Mouse (Mus musculus): ENCODE data around the gene Ywhaq.

Ywhaq gene

DNA sequence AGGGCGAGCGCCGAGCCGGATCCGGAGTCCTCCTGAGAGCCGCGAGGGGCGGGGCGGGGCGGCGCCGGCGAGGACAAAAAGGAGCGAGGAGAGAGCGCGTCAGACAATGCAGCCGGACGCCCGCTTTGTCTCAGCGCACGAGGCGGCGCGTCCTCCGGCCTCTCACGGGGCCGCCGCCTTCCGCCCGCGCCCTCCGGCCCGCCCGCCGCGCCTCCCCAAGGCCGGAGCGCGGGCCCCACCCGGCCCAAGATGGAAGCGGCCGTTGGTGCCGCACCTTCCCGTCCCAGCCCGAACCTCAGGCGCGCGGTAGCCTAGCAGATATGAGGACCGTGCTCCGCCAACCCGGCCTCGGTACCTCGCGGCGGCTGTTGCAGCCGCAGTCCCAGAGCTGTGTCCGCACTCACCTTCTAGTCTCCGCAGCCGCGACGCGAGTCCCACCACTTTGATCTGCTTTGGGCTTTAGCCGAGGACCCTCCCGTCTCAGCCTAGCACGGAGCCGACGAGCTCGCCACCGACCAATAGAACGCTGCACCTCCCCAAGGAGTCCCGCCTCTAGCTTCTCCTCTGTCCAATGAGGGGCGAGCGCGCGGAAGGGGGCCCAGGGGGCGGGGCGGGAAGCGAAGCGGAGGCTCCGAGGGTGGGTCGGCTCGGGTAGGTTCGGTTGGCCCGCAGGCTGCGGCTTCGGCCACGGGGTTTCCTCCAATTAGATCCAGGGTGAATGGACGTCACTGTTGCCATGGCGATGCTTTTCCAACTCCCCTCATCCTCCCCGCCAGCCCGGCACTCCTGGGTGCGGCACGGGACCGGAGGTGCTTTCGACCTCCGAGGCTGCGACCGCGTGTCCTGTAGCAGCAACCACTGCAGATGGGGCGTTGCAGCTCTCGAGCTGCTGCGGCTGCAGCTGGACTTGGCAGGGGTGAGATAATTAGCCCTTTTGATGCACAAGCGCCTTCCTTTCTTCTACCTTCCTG lies at the start of gene Ywhaq:
TSS of gene Ywhaq (minus strand) at position 538 of the 971 bp plus-strand sequence.
- ChIA-PET POLR2A (interaction anchor here (0.6 to 11.1 kb wide), 110 partner anchors 8 to 602 kb away, joined by 3 to 183 read pairs (median 5); partner anchors contain the start of genes Adam17 (in 4 of the 4), Iah1 (in 3 of the 4), Itgb1bp1 (in 3 of the 4) and Cpsf3 (in 2 of the 4)), CTCF (interaction anchor here (0.6 to 1.3 kb wide), 10 partner anchors 9 to 113 kb away, joined by 3 to 6 read pairs (median 3); partner anchors contain the start of gene Adam17 (in 1 of the 4))

DNA sequence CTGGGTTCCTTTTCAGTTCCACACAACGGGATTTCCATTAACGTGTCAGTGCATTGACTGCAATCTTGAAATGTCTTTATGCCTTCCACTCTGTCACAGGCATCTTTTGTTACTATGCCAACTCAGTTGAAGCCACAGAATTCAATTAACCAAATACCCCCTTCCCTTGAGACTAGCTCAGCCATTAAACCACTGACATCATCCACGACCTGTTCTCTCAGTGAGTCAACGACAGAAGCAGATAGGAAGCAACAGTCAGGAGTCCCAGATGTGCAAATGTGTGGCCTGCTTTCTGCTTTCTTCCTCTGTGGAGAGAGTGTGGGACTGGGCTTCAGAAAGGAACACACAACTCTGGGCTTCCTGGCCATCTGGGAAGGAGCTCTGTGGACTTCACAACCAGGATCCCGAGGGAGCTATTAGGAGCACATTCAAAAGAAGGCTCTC lies 46.0 kb upstream of the Ywhaq start:
- CTCF ChIA-PET = interaction anchor here in 1 of 4 experiments (0.9 kb wide), 1 partner anchor 18 kb away, joined by 3 read pairs; no protein-coding TSS in a partner anchor
- POLR2A ChIA-PET = interaction anchor here (0.8 to 3.0 kb wide), 14 partner anchors 12 to 147 kb away, joined by 3 to 26 read pairs (median 3); partner anchors contain the start of gene Ywhaq (in 3 of the 4)

DNA sequence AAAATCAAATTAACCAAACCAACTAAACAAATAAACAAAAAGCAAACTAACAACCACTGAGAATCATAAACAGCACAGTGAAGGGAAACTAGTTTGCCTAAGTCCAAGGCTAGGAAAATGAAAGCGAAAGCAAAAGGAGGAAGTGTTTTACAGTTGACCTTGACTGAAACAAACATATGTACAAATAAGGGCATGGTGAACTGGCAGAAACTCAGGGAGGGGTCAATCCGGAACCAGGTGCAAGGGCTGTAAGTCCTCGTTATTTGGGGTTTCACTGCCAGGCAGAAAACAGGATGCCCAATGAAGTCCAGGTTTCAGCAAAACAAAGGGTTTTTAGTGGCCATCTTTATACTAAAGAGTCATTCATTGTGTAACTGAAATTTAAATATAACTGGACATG lies 45.2 kb upstream of the Ywhaq start:
- CTCF ChIA-PET = interaction anchor here in 1 of 4 experiments (0.9 kb wide), 1 partner anchor 17 kb away, joined by 3 read pairs; no protein-coding TSS in a partner anchor
- POLR2A ChIA-PET = interaction anchor here in 3 of 4 experiments (0.6 to 3.0 kb wide), 12 partner anchors 8 to 1846 kb away, joined by 3 to 26 read pairs (median 3); partner anchors contain the start of gene Ywhaq (in 2 of the 3)

DNA sequence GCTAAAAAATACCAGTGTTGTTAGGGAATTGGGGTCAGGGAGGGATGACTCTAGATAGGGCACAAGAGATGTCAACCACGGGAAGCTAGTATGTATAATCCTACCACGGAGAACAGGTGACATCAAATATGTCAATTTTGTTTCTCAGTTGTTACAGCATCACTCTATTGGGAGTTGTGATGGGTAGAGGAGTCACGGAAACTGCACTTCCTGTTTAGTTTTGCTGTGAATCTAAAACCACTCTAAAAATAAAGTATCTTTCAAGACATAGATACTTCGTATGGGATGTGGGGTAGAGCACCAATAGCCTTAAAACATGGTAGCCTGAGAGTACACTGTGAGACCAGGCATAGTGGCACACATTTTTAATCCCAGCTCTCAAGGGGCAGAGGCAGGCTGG lies 42.2 kb upstream of the Ywhaq start:
- POLR2A ChIA-PET = interaction anchor here in 3 of 4 experiments (0.9 to 2.9 kb wide), 6 partner anchors 8 to 42 kb away, joined by 3 to 13 read pairs (median 5); partner anchors contain the start of gene Ywhaq (in 2 of the 3)
- CTCF ChIA-PET = interaction anchor here in 1 of 4 experiments (1.3 kb wide), 1 partner anchor 18 kb away, joined by 3 read pairs; no protein-coding TSS in a partner anchor

DNA sequence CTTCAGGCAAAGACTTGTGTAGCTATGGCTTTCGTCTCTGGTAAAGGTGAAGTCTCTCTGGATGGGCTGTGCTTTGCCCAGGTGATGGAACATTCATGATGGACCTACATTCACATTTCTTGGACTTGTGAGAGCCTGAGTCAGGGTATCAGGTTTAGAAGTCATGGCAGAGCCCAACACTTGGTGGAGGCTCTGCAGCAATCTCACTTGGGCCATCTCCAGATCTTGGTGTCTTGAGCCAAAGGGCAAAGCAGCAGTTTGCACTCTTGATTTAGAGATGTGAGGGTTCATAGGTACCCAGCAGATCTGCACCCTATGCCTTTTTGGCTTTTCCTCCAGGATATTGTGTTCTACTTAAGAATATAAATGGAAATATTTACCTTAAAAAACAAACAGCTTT lies 38.6 kb upstream of the Ywhaq start:
- CTCF ChIA-PET = no interaction called here
- POLR2A ChIA-PET = interaction anchor here in 1 of 4 experiments (0.6 kb wide), 1 partner anchor 17 kb away, joined by 3 read pairs; no protein-coding TSS in a partner anchor

DNA sequence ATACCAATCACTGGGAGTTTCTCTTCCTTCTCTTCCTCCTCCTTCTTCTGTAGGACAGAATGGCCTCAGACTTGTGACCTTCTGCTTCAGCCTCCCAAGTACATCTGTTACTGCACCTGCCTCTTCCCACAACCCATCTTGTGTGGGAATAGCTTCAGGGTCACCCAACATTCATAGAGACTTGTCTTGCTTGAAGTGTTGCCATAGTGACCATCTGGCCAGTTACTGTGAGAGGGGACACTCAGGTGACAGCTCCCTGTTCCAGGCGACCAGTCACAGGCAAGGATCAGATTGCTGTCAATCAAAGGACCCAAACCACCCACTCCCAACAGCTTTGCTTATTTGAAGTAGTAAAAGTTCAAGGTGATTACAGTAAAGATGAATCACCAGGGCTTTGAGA lies 34.3 kb upstream of the Ywhaq start:
- POLR2A ChIA-PET = interaction anchor here (0.6 to 2.6 kb wide), 18 partner anchors 9 to 45 kb away, joined by 3 to 15 read pairs (median 3); partner anchors contain the start of gene Ywhaq (in 3 of the 4)
- CTCF ChIA-PET = interaction anchor here in 1 of 4 experiments (1.2 kb wide), 1 partner anchor 10 kb away, joined by 5 read pairs; no protein-coding TSS in a partner anchor

DNA sequence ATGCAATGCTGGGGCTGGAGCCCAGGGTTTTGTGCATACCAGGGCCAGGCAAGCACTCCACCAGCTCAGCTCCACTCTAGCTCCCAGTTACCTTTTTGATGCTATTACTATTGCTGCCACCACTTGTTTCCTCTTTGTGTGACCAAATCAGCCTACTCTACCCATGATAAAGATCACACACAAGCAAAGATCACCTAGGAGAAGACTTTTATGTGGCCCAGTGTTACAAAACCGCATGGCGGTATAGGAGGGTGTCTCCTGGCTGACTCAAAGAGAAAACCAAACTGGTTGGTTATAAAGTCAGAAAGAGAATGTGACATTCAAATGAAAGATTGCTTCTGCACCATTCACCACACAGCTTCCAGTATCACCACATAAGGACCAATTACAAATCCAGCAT lies 33.9 kb upstream of the Ywhaq start:
- CTCF ChIA-PET = interaction anchor here in 1 of 4 experiments (1.2 kb wide), 1 partner anchor 9 kb away, joined by 5 read pairs; no protein-coding TSS in a partner anchor

DNA sequence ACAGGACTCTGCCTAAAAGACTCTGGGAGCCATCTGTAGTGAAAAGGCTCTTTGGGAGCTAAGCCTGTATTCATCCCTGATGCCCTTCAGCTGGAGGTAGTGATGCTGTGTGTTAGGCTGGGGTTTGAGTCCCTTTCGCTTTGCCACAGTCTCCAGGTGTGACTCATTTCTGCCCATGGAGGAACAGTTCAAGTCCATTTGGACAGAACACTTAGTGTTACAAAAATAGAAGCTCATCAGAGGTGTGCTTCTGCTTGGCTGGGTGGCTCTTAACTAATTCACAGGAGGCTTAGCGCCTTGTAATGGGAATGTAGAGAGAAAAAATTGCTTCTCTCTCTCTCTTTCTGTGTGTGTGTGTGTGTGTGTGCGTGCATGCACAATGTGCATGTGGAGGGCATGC lies 26.3 kb upstream of the Ywhaq start:
- ChIA-PET CTCF (interaction anchor here in 1 of 4 experiments (1.0 kb wide), 1 partner anchor 10 kb away, joined by 3 read pairs; no protein-coding TSS in a partner anchor), POLR2A (interaction anchor here in 3 of 4 experiments (0.8 to 12.2 kb wide), 6 partner anchors 17 to 41 kb away, joined by 3 to 183 read pairs (median 3); partner anchors contain the start of gene Ywhaq (in 3 of the 3))

More for the DNA sequence above, 33.9 kb upstream of the Ywhaq start:
- POLR2A ChIA-PET = interaction anchor here (0.7 to 2.6 kb wide), 15 partner anchors 9 to 44 kb away, joined by 3 to 15 read pairs (median 3); partner anchors contain the start of gene Ywhaq (in 3 of the 4)

DNA sequence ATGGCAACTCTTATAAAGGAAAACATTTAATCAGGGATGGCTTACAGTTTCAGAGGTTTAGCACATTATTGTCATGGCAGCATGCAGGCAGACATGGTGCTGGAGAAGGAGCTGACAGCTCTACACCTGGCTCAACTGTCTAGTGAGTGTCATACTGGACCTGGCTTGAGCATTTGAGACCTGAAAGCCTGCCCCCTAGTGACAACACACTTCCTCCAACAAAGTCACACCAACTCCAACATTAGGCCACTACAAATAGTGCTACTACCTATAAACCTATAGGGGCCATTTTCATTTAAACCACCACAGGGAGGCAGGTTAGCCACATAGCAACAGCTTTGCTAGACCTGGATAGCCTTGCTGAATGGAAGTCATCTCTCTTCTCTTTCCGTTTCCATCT lies 24.4 kb upstream of the Ywhaq start:
- CTCF ChIA-PET = interaction anchor here (0.5 to 1.2 kb wide), 8 partner anchors 9 to 136 kb away, joined by 3 to 5 read pairs (median 3); partner anchors contain the start of gene Ywhaq (in 1 of the 4)
- POLR2A ChIA-PET = interaction anchor here in 3 of 4 experiments (0.6 to 12.2 kb wide), 7 partner anchors 10 to 27 kb away, joined by 3 to 183 read pairs (median 16); partner anchors contain the start of gene Ywhaq (in 3 of the 3)

DNA sequence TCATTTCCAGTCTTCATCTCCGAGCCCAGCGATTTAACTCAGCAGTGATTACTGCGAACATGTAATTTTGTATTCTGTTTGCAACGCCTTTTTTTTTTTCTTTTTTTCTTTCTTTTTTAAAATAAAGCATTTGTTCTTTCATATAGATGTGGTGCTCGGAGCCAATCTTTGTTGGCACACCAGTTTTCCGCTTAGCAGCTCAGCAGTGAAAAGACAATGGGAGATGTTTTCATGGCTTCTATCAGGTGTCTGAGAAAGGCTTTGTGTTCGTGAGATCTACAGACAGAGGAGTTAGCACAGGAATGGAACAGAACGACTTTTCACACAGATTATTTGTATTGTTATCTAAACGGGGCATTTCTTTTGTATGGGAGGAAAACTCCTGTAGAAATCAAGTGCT lies 22.0 kb upstream of the Ywhaq start:
- CTCF ChIA-PET = interaction anchor here in 1 of 4 experiments (1.0 kb wide), 1 partner anchor 13 kb away, joined by 4 read pairs; no protein-coding TSS in a partner anchor

DNA sequence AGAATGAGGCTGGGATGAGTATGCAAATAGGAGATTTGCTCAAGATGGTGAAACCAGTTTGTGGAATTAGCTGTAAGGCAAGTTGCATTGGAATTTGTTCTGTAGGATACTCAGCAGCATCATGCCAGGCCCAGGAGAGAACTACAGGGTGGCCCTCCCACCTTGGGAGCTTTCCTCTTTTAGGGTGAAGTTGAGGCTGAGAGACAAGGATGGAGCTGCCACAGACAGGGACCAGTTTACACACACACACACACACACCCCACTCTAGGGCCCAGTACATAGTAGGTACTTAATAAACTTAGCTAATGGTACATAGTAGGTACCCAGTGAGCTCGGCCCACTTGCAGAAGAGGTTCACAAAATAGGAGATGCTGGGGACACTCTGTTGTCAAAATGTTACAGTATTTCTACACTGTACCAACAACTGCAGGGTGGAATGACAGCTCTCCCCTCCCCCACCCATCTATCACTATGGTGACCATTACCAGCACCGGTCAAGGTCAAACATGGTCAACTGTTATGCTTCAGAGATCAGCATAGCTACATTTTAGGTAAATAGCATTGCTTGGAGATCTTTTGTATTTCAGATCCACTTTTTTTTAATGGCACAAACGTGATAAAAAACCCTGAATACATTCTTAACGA lies 21.4 kb upstream of the Ywhaq start:
- ChIA-PET CTCF (interaction anchor here in 2 of 4 experiments (0.7 to 1.4 kb wide), 4 partner anchors 12 to 71 kb away, joined by 3 to 4 read pairs (median 3); partner anchors contain the start of gene Adam17 (in 1 of the 2)), POLR2A (interaction anchor here (0.5 to 12.2 kb wide), 24 partner anchors 10 to 255 kb away, joined by 3 to 183 read pairs (median 6); partner anchors contain the start of gene Ywhaq (in 3 of the 4))

More for the DNA sequence above, 22.0 kb upstream of the Ywhaq start:
- POLR2A ChIA-PET = interaction anchor here in 3 of 4 experiments (0.6 to 12.2 kb wide), 20 partner anchors 9 to 256 kb away, joined by 3 to 183 read pairs (median 8); partner anchors contain the start of gene Ywhaq (in 3 of the 3)

DNA sequence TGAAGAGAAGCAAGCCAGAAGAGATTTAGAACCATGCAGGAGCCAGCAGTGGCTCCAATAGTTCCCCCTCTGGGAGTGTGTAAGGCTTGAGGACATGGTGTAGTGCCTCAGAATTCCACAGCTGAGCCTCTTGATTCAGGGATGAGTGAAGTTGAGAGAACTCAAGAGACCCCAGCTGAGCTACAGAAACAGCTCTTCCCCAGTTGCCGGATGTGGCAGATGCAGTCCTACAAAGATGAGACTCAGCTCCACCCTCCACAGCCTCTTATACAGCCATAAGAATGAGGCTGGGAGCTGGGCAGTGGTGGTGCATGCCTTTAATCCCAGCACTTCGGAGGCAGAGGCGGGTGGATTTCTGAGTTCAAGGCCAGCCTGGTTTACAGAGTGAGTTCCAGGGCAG lies 20.9 kb upstream of the Ywhaq start:
- CTCF ChIA-PET = interaction anchor here in 1 of 4 experiments (1.4 kb wide), 1 partner anchor 65 kb away, joined by 3 read pairs; the partner anchor contains the start of gene Adam17
- POLR2A ChIA-PET = interaction anchor here (0.5 to 12.2 kb wide), 21 partner anchors 10 to 280 kb away, joined by 3 to 183 read pairs (median 8); partner anchors contain the start of genes Ywhaq (in 3 of the 4) and Adam17 (in 1 of the 4)

DNA sequence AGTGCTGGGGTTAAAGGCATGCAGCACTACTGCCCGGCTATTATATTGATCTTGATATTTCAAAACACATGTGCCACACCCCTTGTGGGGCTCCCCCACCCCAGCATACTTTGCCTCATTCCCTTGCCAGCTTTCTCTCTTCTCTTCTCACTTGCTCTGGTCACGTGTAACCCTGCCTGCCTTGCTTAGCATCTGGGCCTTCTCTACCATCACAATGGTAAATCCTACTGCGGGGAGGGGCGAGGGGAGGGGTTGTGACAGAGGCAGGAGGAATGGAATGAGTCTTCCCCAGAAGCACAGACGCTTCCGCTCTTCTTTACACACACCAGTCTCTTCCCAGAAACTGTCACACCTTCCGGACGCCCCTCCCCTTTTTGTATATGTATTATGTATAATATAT lies 14.5 kb upstream of the Ywhaq start:
- ChIA-PET POLR2A (interaction anchor here (0.6 to 6.7 kb wide), 8 partner anchors 8 to 38 kb away, joined by 3 to 79 read pairs (median 6); partner anchors contain the start of gene Ywhaq (in 3 of the 4)), CTCF (no interaction called here)

DNA sequence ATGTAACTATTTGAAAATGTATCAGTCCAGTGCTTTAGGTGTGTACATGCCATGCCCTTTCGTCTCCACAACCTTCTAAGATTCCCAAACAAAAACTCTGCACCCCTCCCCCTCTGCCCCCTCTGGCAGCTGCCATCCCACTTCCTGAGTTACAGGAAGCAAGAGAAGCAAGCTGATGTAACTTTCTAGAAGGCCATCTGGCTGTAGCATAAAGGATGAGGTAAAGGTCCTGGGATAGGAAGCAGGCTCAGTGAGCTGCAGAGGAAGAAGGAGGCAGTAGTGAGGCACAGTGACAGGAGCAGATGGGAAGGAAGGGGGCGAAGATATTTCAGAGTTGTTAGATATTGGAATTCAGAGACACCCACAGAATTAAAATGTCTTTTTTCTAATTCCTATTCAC lies 13.6 kb upstream of the Ywhaq start:
- POLR2A ChIA-PET = interaction anchor here (0.7 to 8.5 kb wide), 11 partner anchors 9 to 43 kb away, joined by 3 to 96 read pairs (median 5); partner anchors contain the start of gene Ywhaq (in 3 of the 4)
- CTCF ChIA-PET = no interaction called here

DNA sequence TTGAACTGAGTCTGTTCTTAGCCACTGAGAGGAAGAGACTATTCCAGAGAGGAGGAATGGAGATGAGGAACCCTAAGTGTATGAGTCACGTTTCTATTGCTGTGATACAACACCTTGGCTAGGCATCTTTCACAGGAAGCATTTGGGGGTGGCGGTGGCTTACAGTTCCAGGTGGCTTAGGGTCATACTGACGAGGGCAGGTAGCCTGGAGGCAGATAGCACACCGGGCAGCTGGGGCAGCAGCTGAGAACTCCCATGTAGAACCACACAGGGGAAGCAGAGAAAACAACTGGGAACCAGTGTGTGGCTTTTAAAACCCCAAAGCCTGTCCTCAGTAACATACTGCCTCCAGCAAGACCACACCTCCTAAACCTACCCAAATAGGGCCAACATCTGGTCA lies 12.7 kb upstream of the Ywhaq start:
- CTCF ChIA-PET = interaction anchor here in 1 of 4 experiments (0.5 kb wide), 1 partner anchor 11 kb away, joined by 4 read pairs; no protein-coding TSS in a partner anchor
- POLR2A ChIA-PET = interaction anchor here in 3 of 4 experiments (1.0 to 8.5 kb wide), 5 partner anchors 10 to 17 kb away, joined by 3 to 96 read pairs (median 14); partner anchors contain the start of gene Ywhaq (in 3 of the 3)

DNA sequence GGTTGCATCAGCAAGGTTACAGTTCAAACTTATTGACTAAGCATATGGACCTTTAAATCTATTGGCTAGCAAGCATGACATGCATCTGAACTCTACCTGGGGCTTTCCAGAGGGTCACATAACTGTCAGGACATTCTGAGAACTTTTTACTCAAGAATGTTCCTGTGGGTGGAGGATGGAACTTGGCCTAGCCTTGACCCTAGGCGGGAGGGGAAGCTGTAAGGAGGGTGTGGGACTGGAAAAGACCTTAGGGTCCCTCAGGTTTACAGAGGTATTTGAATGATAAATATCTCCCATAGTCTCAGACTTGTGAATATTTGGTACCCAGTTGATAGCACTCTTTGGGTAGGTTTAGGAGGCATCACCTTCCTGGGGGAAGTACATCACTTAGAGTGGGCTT lies 11.6 kb upstream of the Ywhaq start:
- CTCF ChIA-PET = no interaction called here
- POLR2A ChIA-PET = interaction anchor here in 2 of 4 experiments (2.1 to 8.5 kb wide), 4 partner anchors 10 to 16 kb away, joined by 8 to 96 read pairs (median 60); partner anchors contain the start of gene Ywhaq (in 1 of the 2)
